Mouse (Mus musculus): Measurements from ENCODE around the gene Prdx4. TPM values are rescaled to one million over a fixed set of nuclear protein-coding genes. Genes with fewer than 3 reads are reported as not detected.

The Prdx4 gene
- polyA plus RNA-seq, 1 experiment from 2014 or later: 81.8 TPM

Other genes with a start within 250 kb of the Prdx4 start
- not detected in 2 replicates for gene Magea2, start 247.1 kb downstream of the Prdx4 start, polyA plus RNA-seq (2015; fragmentation: Nextera tagmentation; extraction: Ambion mirVana)
- not detected in 2 replicates for gene Cldn34b2, start 212.3 kb downstream of the Prdx4 start, polyA plus RNA-seq (2015; fragmentation: Nextera tagmentation; extraction: Ambion mirVana)
- 71.5 and 74.2 TPM in 2 replicates for gene Sat1, start 124.3 kb downstream of the Prdx4 start, polyA plus RNA-seq (2015; fragmentation: Nextera tagmentation; extraction: Ambion mirVana)
- 42.2 and 42.5 TPM in 2 replicates for gene Acot9, start 78.3 kb downstream of the Prdx4 start, polyA plus RNA-seq (2015; fragmentation: Nextera tagmentation; extraction: Ambion mirVana)

All from midbrain, embryonic 15.5 days (tissue).